Mouse (Mus musculus) G1E (cell line): ENCODE data around the gene Sec61g. TPM values are rescaled to one million over a fixed set of nuclear protein-coding genes. Genes with fewer than 3 reads are reported as not detected.

Experiments
- ATAC-seq: 2 replicates; pipeline ENCODE4 v1.8.0; 2016; ENCODE audit warnings: mild to moderate bottlenecking; ENCODE audit not compliant: insufficient number of reproducible peaks, poor library complexity, low FRiP score, severe bottlenecking; ENCODE audit errors: extremely low read depth
- DNase-seq: peaks from one replicate; pipeline ENCODE4 v3.0.0; 2012; ENCODE audit warnings: low spot score
- H3K27me3 ChIP-seq: 2 replicates; pipeline ENCODE4 v1.6.1; 2012; ENCODE audit warnings: mild to moderate bottlenecking, low read length, inconsistent platforms; ENCODE audit not compliant: insufficient read depth
- H3K36me3 ChIP-seq: replicated peaks from 2 replicates; pipeline ENCODE3; 2012; ENCODE audit warnings: mild to moderate bottlenecking, inconsistent platforms
- H3K4me1 ChIP-seq: 2 replicates; pipeline ENCODE4 v1.6.1; 2012; ENCODE audit warnings: low read depth, low read length, inconsistent platforms, mixed read lengths; ENCODE audit not compliant: insufficient read depth
- H3K4me3 ChIP-seq: 2 replicates; pipeline ENCODE4 v1.5.1; 2012; ENCODE audit warnings: low read depth, mild to moderate bottlenecking, inconsistent platforms, low read length, moderate library complexity, mixed read lengths
- H3K9me3 ChIP-seq: replicated peaks from 2 replicates; pipeline ENCODE4 v1.6.1; 2012; ENCODE audit warnings: inconsistent platforms
- CTCF ChIP-seq: IDR thresholded peaks from 2 replicates; pipeline ENCODE4 v1.5.1; 2012; ENCODE audit warnings: low read depth, low read length, inconsistent platforms, mixed read lengths
- GATA1 ChIP-seq: IDR thresholded peaks from 2 replicates; pipeline ENCODE4 v1.6.1; 2012; ENCODE audit warnings: borderline replicate concordance, low read length, inconsistent platforms, mixed read lengths
- GATA2 ChIP-seq: IDR thresholded peaks from 2 replicates; pipeline ENCODE4 v1.6.1; 2012; ENCODE audit warnings: low read depth, low read length, inconsistent platforms, borderline replicate concordance
- POLR2AphosphoS5 ChIP-seq: IDR thresholded peaks from 2 replicates; pipeline ENCODE4 v1.6.1; 2012; ENCODE audit warnings: low read depth, low read length, inconsistent platforms; ENCODE audit not compliant: insufficient replicate concordance
- TAL1 ChIP-seq: conservative IDR thresholded peaks from 2 replicates; pipeline ENCODE4 v1.6.1; 2012; ENCODE audit warnings: low read depth, low read length, inconsistent platforms, mixed read lengths
- polyA plus RNA-seq: library from polyadenylated mRNA; stranded (reverse); fragments of >175 nt; gene quantifications from 2 replicates; pipeline ENCODE4 v1.2.3, GENCODE M21; 2012
- total RNA-seq, 2 experiments: library from RNA; stranded (forward) in 1 of 2; stranded (reverse) in 1 of 2; fragments of 200-1000 nt in 1 of 2; fragments of >200 nt in 1 of 2; fragmentation: Nextera tagmentation in 1 of 2; gene quantifications; 2 replicates each; pipeline ENCODE4 v1.2.3; 2014 to 2017

Gene Sec61g
- total and polyA plus RNA-seq, 3 experiments = 6.1 to 27.8 (median 25.0) TPM

DNA sequence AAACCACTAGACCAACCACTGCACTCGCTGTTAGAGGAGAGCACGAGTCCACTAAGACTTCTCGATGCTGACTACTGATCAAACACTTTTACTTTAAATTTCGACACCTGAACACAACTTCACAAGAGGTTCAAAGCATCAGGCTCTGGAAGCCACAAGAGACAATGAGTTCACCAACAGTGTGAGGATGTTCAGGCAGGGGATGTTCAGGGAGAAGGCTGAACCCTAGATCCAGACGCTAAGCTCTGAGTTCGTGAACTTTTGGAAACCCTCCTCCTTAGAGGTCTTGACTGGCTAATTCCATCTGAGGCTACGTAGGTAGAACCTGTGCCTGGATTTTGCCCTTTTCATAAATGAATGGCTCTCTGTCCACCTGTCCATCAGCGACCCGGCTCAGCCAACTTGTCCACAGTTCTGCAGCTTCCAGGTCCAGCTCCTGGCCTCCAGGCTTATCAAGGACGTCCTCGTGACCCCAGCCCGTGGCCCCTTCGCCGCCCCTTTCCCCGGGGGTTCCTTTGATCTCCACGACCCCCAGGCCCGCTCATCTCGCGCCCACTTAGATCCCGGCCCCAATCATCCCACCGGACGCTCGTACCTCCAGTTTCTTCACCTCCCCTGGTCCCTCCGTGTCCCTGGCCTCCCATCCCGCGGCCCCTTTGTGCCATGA, 766 bp downstream of the Sec61g start:
- H3K9me3 ChIP-seq = no peaks in the 10 kb centered on the region
- peak overlapping the region; percentile 90 for H3K4me3 ChIP-seq
- ATAC-seq = no peak
- no peak for DNase-seq
- no peak for TF ChIP-seq POLR2AphosphoS5
- no peak for TF ChIP-seq CTCF
- no peak for TF ChIP-seq GATA1
- TF ChIP-seq TAL1 = no peak
- TF ChIP-seq GATA2 = no peak
- H3K27me3 ChIP-seq = no peaks in the 10 kb centered on the region
- peaks cover 25% of the 10 kb centered on the region for H3K4me1 ChIP-seq
- peaks cover 24% of the 10 kb centered on the region for H3K36me3 ChIP-seq

- TF ChIP-seq GATA1 (no peak), GATA2 (no peak), POLR2AphosphoS5 (no peak), TAL1 (no peak), CTCF (no peak)
- no peaks in the 10 kb centered on the region for H3K27me3 ChIP-seq
- H3K4me3 ChIP-seq = no peak overlapping the region
- H3K4me1 ChIP-seq = peaks cover 25% of the 10 kb centered on the region
- peaks cover 30% of the 10 kb centered on the region for H3K36me3 ChIP-seq
- ATAC-seq = no peak
- no peaks in the 10 kb centered on the region for H3K9me3 ChIP-seq
- DNase-seq = no peak
Observed at GRCm38 (mm10) chr11:16505999-16506398, 2.3 kb downstream of the Sec61g start.

DNA sequence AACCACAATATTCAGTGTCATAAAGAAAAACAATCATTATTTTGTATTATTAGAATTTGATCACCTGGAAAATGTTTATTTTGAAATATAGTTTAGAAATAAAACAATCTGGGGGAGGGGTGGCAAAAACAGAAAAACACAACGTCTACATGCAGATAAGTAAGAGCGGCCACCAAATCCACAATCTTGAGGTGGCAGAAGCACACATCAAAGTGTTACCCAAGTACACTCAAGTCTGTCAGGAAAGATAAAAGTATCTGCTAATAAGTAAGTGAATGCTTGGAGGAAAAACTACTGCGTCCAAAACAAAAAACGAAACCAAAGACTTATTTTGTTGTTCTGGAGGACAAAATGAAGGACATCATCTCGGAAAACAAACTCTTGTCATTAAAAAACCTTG, 5.1 kb downstream of the Sec61g start:
- Histone ChIP-seq H3K9me3 (no peaks in the 10 kb centered on the region), H3K4me1 (peaks cover 25% of the 10 kb centered on the region), H3K4me3 (peak overlapping the region; percentile 44; the same call in 1 of the 2 replicates), H3K27me3 (no peaks in the 10 kb centered on the region), H3K36me3 (peaks cover 44% of the 10 kb centered on the region)
- DNase-seq (no peak), ATAC-seq (peak; percentile 43)
- TF ChIP-seq POLR2AphosphoS5 (no peak), GATA1 (no peak), TAL1 (peak; percentile 75), CTCF (no peak)

DNA sequence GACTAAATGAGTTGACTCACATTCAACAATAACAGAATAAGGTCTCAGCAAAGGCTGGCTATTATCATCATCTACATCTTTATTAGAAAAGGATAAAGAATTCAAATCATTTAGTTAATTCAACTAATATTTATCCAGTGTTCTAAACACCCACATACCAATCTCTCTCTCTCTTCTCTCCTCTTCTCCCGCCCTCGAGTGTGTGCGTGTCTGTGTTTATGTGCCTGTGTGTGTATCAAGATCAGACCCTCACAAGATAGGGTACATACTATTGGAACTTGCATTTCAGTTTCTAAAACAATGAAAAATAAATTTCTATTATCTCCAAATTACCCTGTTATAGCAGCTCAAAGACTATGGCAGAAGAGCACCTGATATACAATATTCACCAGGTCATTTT, 5.5 kb downstream of the Sec61g start:
- ATAC-seq (no peak), DNase-seq (no peak)
- H3K36me3 ChIP-seq = peaks cover 44% of the 10 kb centered on the region
- no peaks in the 10 kb centered on the region for H3K9me3 ChIP-seq
- TF ChIP-seq TAL1 (no peak), GATA2 (no peak), GATA1 (no peak)
- H3K27me3 ChIP-seq = no peaks in the 10 kb centered on the region
- H3K4me1 ChIP-seq = peaks cover 25% of the 10 kb centered on the region
- no peak overlapping the region for H3K4me3 ChIP-seq

DNA sequence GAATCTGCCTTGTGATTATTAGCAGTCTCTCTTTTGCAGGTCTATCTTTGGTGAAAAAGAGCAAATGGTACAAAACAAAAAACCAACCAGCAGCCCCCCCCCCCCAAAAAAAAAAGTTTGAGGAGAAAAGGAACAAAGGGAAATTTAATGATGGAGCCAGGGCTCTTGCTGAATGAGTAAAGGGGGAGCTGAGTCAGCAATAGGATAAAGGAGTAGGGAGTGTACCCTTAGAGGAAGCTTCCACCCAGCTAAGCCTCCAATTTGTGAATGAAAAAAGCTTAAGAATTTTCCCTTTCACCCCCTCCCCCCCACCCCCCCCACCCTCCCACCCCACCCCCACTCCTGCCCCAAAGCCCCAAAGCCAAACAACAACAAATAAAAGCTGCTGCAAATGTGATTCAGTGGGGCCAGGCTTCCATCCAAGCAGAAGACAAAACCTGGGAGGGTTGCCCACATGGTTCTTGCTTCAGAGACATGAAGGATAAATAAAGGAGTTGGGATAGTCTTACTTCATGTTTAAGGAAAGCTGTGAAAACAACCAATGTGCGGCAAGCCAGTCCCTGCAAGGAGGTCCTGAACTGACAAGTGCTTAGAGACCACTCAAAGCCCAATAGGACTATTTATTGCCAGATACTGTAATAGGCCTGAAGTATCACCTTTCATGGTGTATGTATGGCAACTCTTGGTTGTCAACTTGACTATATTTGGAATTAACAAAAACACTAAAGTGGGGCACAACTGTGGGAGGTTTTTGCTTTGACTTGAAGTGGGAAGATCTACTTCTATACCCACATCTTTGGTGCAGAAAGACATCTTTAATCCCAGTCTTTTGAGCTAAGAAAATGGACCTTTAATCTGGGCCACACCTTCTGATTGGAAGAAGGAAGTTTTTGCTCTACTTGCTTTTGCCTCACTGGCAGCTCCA, 9.3 kb downstream of the Sec61g start:
- no peaks in the 10 kb centered on the region for H3K27me3 ChIP-seq
- H3K4me3 ChIP-seq = no peak overlapping the region
- ATAC-seq = no peak
- TF ChIP-seq TAL1 (no peak), CTCF (no peak), GATA1 (no peak), GATA2 (no peak), POLR2AphosphoS5 (no peak)
- peaks cover 9% of the 10 kb centered on the region for H3K4me1 ChIP-seq
- H3K9me3 ChIP-seq = no peaks in the 10 kb centered on the region
- no peak for DNase-seq
- H3K36me3 ChIP-seq = peaks cover 28% of the 10 kb centered on the region

Other genes with a start within 250 kb of the Sec61g start
- not detected in 2 replicates for gene Egfr, start 243.7 kb upstream of the Sec61g start, total RNA-seq (2014; fragmentation: Nextera tagmentation)
- under 0.01 and 0.05 TPM in 2 replicates for gene Egfr, start 243.7 kb upstream of the Sec61g start, total RNA-seq (2017)
- gene Egfr, start 243.7 kb upstream of the Sec61g start, polyA plus RNA-seq = not detected in 2 replicates